21 mouse cellular contexts compared by ENCODE assay signal in genomic region chr6:128549463-128550452, GRCm38 (mm10). TPM values are rescaled to one million over a fixed set of nuclear protein-coding genes. Genes with fewer than 3 reads are reported as not detected.
A peak's percentile ranks its signal among the peaks of the same experiment; 100 is the strongest.
DNase-seq lines count a peak whose midpoint lies in the region; ATAC-seq lines count a peak whose summit lies in the region.
"Had no signal": no experiment of that assay in that cellular context is flagged by ENCODE, and none has a peak within 500 bp of the region (broad histone marks: within the 10 kb centered on the region; RNA-seq: fewer than 3 reads in every experiment).

No protein-coding gene starts in this region.

- H3K36me3 ChIP-seq in kidney, embryonic 14.5 days (ENCODE audit: control insufficient read depth, insufficient read depth, low read length) = no peaks in the 10 kb centered on the region
- H3K36me3 ChIP-seq in kidney, embryonic 16.5 days (ENCODE audit: insufficient read depth, low read length) = no peaks in the 10 kb centered on the region
- H3K36me3 ChIP-seq in stomach, embryonic 15.5 days = no peaks in the 10 kb centered on the region
- H3K36me3 ChIP-seq: embryonic facial prominence, embryonic 13.5 days; G1E; limb, embryonic 12.5 days; neural tube, embryonic 15.5 days had no signal

- WGBS in kidney, embryonic 14.5 days = 76% methylated on average over 15 of the region's 15 CpGs
- WGBS in kidney, embryonic 16.5 days = 72% methylated on average over 15 of the region's 15 CpGs
- 66% methylated on average over 15 of the region's 15 CpGs for WGBS in stomach, embryonic 15.5 days

- H3K27ac ChIP-seq in kidney, embryonic 14.5 days (ENCODE audit: low read depth, low read length) = no peak overlapping the region
- no peak overlapping the region for H3K27ac ChIP-seq in kidney, embryonic 16.5 days (ENCODE audit: low read length)
- peak overlapping the region; percentile 48; the same call in 1 of the 2 replicates for H3K27ac ChIP-seq in stomach, embryonic 15.5 days
- H3K27ac ChIP-seq: embryonic facial prominence, embryonic 13.5 days; forebrain, embryonic 13.5 days; limb, embryonic 12.5 days; neural tube, embryonic 15.5 days had no signal

- H3K4me2 ChIP-seq in kidney, embryonic 14.5 days (replicated peaks; ENCODE audit: low read depth, low read length) = no peak overlapping the region
- no peak overlapping the region for H3K4me2 ChIP-seq in kidney, embryonic 16.5 days (replicated peaks; ENCODE audit: low read depth, low read length)
- no peak overlapping the region for H3K4me2 ChIP-seq in stomach, embryonic 15.5 days
- H3K4me2 ChIP-seq: embryonic facial prominence, embryonic 13.5 days; forebrain, embryonic 13.5 days; limb, embryonic 12.5 days; neural tube, embryonic 15.5 days had no signal

- H3K9me3 ChIP-seq in kidney, embryonic 14.5 days (ENCODE audit: control insufficient read depth, low read length) = no peaks in the 10 kb centered on the region
- H3K9me3 ChIP-seq in kidney, embryonic 16.5 days (ENCODE audit: low read length) = no peaks in the 10 kb centered on the region
- no peaks in the 10 kb centered on the region for H3K9me3 ChIP-seq in stomach, embryonic 15.5 days
- H3K9me3 ChIP-seq: embryonic facial prominence, embryonic 13.5 days; forebrain, embryonic 13.5 days; limb, embryonic 12.5 days; neural tube, embryonic 15.5 days had no signal

- no peaks in the 10 kb centered on the region for H3K4me1 ChIP-seq in kidney, embryonic 14.5 days (ENCODE audit: control insufficient read depth, insufficient read depth, low read length)
- no peaks in the 10 kb centered on the region for H3K4me1 ChIP-seq in kidney, embryonic 16.5 days (ENCODE audit: insufficient read depth, low read length)
- H3K4me1 ChIP-seq in stomach, embryonic 15.5 days = no peaks in the 10 kb centered on the region
- H3K4me1 ChIP-seq: embryonic facial prominence, embryonic 13.5 days; forebrain, embryonic 13.5 days; limb, embryonic 12.5 days; neural tube, embryonic 15.5 days had no signal

- H3K9ac ChIP-seq in kidney, embryonic 14.5 days (ENCODE audit: low read depth, low read length) = no peak overlapping the region
- H3K9ac ChIP-seq in kidney, embryonic 16.5 days (replicated peaks; ENCODE audit: low read length) = no peak overlapping the region
- H3K9ac ChIP-seq in stomach, embryonic 15.5 days = no peak overlapping the region
- H3K9ac ChIP-seq: embryonic facial prominence, embryonic 13.5 days; forebrain, embryonic 13.5 days; limb, embryonic 12.5 days; neural tube, embryonic 15.5 days had no signal

- no peaks in the 10 kb centered on the region for H3K27me3 ChIP-seq in kidney, embryonic 14.5 days (ENCODE audit: control insufficient read depth, insufficient read depth, low read length)
- H3K27me3 ChIP-seq in kidney, embryonic 16.5 days (ENCODE audit: insufficient read depth, low read length) = no peaks in the 10 kb centered on the region
- no peaks in the 10 kb centered on the region for H3K27me3 ChIP-seq in stomach, embryonic 15.5 days (replicated peaks)
- H3K27me3 ChIP-seq: embryonic facial prominence, embryonic 13.5 days; forebrain, embryonic 13.5 days; limb, embryonic 12.5 days; neural tube, embryonic 15.5 days had no signal

- H3K4me3 ChIP-seq in kidney, embryonic 14.5 days (ENCODE audit: low read length) = no peak overlapping the region
- H3K4me3 ChIP-seq in kidney, embryonic 16.5 days (ENCODE audit: low read length) = no peak overlapping the region
- no peak overlapping the region for H3K4me3 ChIP-seq in stomach, embryonic 15.5 days (replicated peaks)
- H3K4me3 ChIP-seq: embryonic facial prominence, embryonic 13.5 days; forebrain, embryonic 13.5 days; limb, embryonic 12.5 days; neural tube, embryonic 15.5 days had no signal

- no peak for ATAC-seq in kidney, embryonic 14.5 days (ENCODE audit: low FRiP score, low TSS enrichment)
- ATAC-seq in granulocyte monocyte progenitor cell, adult 5-6 weeks (replicated peaks; ENCODE audit: poor library complexity, severe bottlenecking) = peak; percentile 35; the same call in 1 of the 2 replicates
- peak; percentile 65 for ATAC-seq in kidney, embryonic 16.5 days (ENCODE audit: low FRiP score, low TSS enrichment)
- peak; percentile 75; the same call in 1 of the 2 replicates for ATAC-seq in stomach, embryonic 15.5 days (ENCODE audit: insufficient read depth, low FRiP score, low read depth)
- no peak for ATAC-seq in megakaryocyte progenitor cell, adult 5-6 weeks (replicated peaks; ENCODE audit: poor library complexity)
- ATAC-seq: forebrain, embryonic 13.5 days had no signal

- peak; percentile 24 for DNase-seq in kidney, adult 11 months
- no peak for DNase-seq in layer of hippocampus, postnatal 25 days (ENCODE audit: extremely low spot score in 1 of 2, low spot score in 1 of 2)
- no peak for DNase-seq in embryo, embryonic 10 days (ENCODE audit: low spot score)
- DNase-seq: adrenal gland, postnatal 36 days; B cell, adult 2 months; cerebellum, postnatal 36 days; heart, postnatal 4 days; right cerebral cortex, adult 18-20 months; thymus, adult 2 months had no signal

RNA-seq across cellular contexts. Expression of gene Pzp, which starts 23.2 kb away (rescaled TPM):
- 0.07 and 1.0 TPM in 2 replicates for polyA plus RNA-seq in kidney, embryonic 14.5 days (2014; fragmentation: Nextera tagmentation; extraction: Ambion mirVana)
- not detected in 2 replicates for total RNA-seq in granulocyte monocyte progenitor cell, adult 5-6 weeks (2014; fragmentation: Nextera tagmentation)
- total RNA-seq in granulocyte monocyte progenitor cell, adult 5-6 weeks (2017) = not detected in 2 replicates
- 0.86 and 1.4 TPM in 2 replicates for polyA plus RNA-seq in kidney, embryonic 16.5 days (2015; fragmentation: Nextera tagmentation; extraction: Ambion mirVana)
- polyA plus RNA-seq in stomach, embryonic 15.5 days (2015; fragmentation: Nextera tagmentation; extraction: Ambion mirVana) = 3.4 and 10.6 TPM in 2 replicates
- not detected in 2 replicates for total RNA-seq in megakaryocyte progenitor cell, adult 5-6 weeks (2015)
- not detected in 2 replicates for total RNA-seq in megakaryocyte progenitor cell, adult 5-6 weeks (2017)
- total RNA-seq in layer of hippocampus, postnatal 25 days (2021) = not detected
- total RNA-seq: left cerebral cortex, adult 18-20 months had no signal
- polyA plus RNA-seq: forebrain, embryonic 13.5 days; G1E; limb, embryonic 12.5 days had no signal

RNA-seq across cellular contexts. Expression of gene A2ml1, which starts 31.6 kb away (rescaled TPM):
- polyA plus RNA-seq in kidney, embryonic 14.5 days (2014; fragmentation: Nextera tagmentation; extraction: Ambion mirVana) = 0.26 and 0.30 TPM in 2 replicates
- total RNA-seq in granulocyte monocyte progenitor cell, adult 5-6 weeks (2014; fragmentation: Nextera tagmentation) = 7.0 TPM in 1 of 2 replicates, not detected in the other
- not detected in 2 replicates for total RNA-seq in granulocyte monocyte progenitor cell, adult 5-6 weeks (2017)
- 0.26 and 0.32 TPM in 2 replicates for polyA plus RNA-seq in kidney, embryonic 16.5 days (2015; fragmentation: Nextera tagmentation; extraction: Ambion mirVana)
- polyA plus RNA-seq in stomach, embryonic 15.5 days (2015; fragmentation: Nextera tagmentation; extraction: Ambion mirVana) = 3.3 and 6.4 TPM in 2 replicates
- not detected in 2 replicates for total RNA-seq in megakaryocyte progenitor cell, adult 5-6 weeks (2015)
- not detected in 2 replicates for total RNA-seq in megakaryocyte progenitor cell, adult 5-6 weeks (2017)
- 10 to 100 TPM; 11.1 to 14.6 TPM for total RNA-seq in layer of hippocampus, postnatal 25 days (2021)
- total RNA-seq: adrenal gland, postnatal 36 days; gastrocnemius, adult 18-20 months had no signal
- polyA plus RNA-seq: G1E; limb, embryonic 12.5 days had no signal

Comparison
In these comparisons a context has a peak if more than half of its experiments do, and no peak if none do; other contexts are left out.
1. ATAC-seq: peak in granulocyte monocyte progenitor cell, adult 5-6 weeks (single experiment), kidney, embryonic 16.5 days (single experiment) and stomach, embryonic 15.5 days (single experiment); none in kidney, embryonic 14.5 days (single experiment) and megakaryocyte progenitor cell, adult 5-6 weeks (single experiment).